Mouse (Mus musculus): ENCODE measurements at regions not wholly inside any gene's neighbourhood (a gene's known extent, or its start where the extent isn't known, plus 50 kb on each side); places are given as distances from the start of the nearest gene placed in this dataset.

DNA sequence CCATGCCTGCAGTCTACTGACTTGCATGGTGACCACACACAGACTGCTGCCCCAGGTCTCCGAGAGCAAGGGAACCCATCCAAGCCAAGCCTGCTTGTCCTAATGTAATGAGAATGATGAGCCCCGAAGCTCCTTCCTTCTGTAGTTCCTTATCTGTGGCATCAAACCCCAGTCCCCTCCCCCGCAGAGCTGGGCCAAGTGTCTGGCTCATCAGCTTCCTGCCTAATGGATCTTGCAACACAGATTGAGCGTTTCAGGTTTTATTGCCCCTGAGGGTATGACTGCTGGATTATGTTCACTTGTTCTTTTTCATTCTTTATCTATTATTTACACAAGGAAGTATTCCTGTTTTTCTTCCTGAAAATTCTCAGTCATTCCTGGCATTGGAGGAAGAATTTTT is 142.5 kb downstream of the Tmem18 start:
- Histone ChIP-seq H3K9ac (no peak overlapping the region), H3K27ac (no peak overlapping the region), H3K4me3 (replicated peaks) (no peak overlapping the region), H3K4me2 (no peak overlapping the region), H3K36me3 (no peaks in the 10 kb centered on the region), H3K9me3 (replicated peaks) (no peaks in the 10 kb centered on the region), H3K27me3 (no peaks in the 10 kb centered on the region), H3K4me1 (replicated peaks) (no peaks in the 10 kb centered on the region)
- ATAC-seq (ENCODE audit: low read depth) = no peak
- WGBS (ENCODE audit: insufficient replicate concordance) = 26% methylated on average over 4 of the region's 4 CpGs
- DNase-seq = no peak

DNA sequence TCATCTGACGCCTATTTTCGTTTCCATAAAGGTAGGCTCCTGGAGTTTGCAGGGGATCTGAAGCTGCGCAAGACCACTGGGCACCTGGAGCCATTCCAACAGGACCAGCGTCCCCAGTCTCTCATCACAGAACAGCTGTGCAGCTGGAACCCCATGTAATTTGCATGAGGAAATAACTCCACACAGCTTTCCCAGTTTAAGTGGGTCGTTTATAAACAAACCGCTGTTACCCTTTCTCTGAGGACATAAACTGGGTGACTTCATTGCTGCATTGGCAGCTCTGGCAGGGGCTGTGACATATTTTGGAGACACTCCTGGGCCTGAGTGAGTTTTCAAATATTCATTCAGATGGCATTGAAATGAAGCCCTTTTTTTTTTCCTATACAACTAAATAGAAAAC is 145.2 kb downstream of the Tmem18 start:
- H3K27me3 ChIP-seq = no peaks in the 10 kb centered on the region
- no peak overlapping the region for H3K4me2 ChIP-seq
- H3K27ac ChIP-seq = no peak overlapping the region
- no peaks in the 10 kb centered on the region for H3K9me3 ChIP-seq (replicated peaks)
- no peak overlapping the region for H3K4me3 ChIP-seq (replicated peaks)
- H3K36me3 ChIP-seq = no peaks in the 10 kb centered on the region
- ATAC-seq (ENCODE audit: low read depth) = no peak
- 73% methylated on average over 6 of the region's 6 CpGs for WGBS (ENCODE audit: insufficient replicate concordance)
- DNase-seq = no peak
- H3K9ac ChIP-seq = no peak overlapping the region
- no peaks in the 10 kb centered on the region for H3K4me1 ChIP-seq (replicated peaks)

DNA sequence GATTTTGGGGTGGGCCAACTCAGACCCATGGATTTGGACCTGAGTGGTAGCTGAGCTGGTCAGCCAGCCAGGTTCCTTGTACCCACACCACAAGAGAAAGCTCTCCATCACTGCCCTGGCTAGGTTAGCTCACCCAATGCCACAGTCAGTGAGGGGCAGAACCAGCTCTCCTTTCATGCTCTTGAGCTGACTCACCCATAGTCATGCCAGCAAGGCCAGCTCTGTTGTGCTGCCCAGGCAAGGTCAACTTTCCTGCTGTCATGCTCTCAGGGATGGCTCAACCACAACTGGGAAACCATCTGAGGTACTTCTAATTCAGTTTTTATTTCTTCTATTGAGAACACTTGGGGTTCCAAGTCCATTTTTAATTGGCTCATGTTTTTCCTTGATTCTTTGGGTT is 116.5 kb upstream of the Alkal2 start:
- DNase-seq (no peak), ATAC-seq (ENCODE audit: low read depth) (no peak)
- H3K36me3 ChIP-seq = no peaks in the 10 kb centered on the region

DNA sequence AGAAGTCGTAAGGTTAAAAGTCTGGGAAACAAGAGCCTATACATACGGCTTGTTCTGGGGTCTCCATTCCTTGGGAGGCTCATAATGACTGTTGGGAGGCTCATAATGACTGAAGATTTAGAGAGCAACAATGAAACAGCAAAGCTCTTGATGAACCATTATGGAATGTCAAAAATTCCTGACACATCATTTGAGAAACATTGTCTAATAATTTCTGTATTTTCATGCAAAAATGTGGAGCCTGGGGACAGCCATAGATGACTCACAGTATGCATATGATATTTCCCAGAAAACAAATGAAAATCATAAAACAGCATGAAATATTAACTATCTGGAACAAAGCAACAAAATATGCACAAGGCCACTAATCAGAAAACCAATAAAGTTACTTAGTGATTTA is 90.8 kb upstream of the Alkal2 start:
- Histone ChIP-seq H3K27ac (no peak overlapping the region), H3K9ac (no peak overlapping the region), H3K9me3 (replicated peaks) (no peaks in the 10 kb centered on the region), H3K4me1 (replicated peaks) (no peaks in the 10 kb centered on the region), H3K27me3 (no peaks in the 10 kb centered on the region), H3K4me3 (replicated peaks) (no peak overlapping the region), H3K4me2 (no peak overlapping the region), H3K36me3 (no peaks in the 10 kb centered on the region)
- 78% methylated on average over 2 of the region's 2 CpGs for WGBS (ENCODE audit: insufficient replicate concordance)
- no peak for DNase-seq
- ATAC-seq (ENCODE audit: low read depth) = no peak

More for the DNA sequence above, 116.5 kb upstream of the Alkal2 start:
- no peak overlapping the region for H3K9ac ChIP-seq
- H3K4me2 ChIP-seq = no peak overlapping the region
- no peaks in the 10 kb centered on the region for H3K4me1 ChIP-seq (replicated peaks)
- no peak overlapping the region for H3K4me3 ChIP-seq (replicated peaks)
- no peaks in the 10 kb centered on the region for H3K9me3 ChIP-seq (replicated peaks)
- H3K27ac ChIP-seq = no peak overlapping the region
- H3K27me3 ChIP-seq = no peaks in the 10 kb centered on the region

DNA sequence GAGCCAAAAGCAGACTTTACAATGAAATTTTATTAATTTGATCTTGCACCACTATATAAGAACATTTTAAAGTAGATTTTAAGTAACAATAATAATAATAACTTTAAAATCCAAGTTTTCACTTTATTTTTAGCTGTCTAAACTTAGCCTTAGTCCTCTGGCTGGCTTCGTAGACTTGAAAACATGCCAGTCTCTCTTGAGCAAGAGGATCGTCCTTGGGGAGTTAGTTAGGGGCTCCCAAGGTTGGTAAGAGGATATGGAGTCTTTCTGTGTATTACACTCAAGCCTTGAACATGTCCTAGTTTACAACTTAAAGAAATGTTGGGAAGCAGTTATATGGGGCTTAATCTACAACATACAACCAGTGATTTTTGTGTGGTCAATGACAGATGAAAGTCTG is 68.0 kb upstream of the Alkal2 start:
- H3K4me1 ChIP-seq (replicated peaks) = no peaks in the 10 kb centered on the region
- no peak overlapping the region for H3K4me2 ChIP-seq
- no peak overlapping the region for H3K9ac ChIP-seq
- H3K27me3 ChIP-seq = no peaks in the 10 kb centered on the region
- no peak overlapping the region for H3K27ac ChIP-seq
- H3K9me3 ChIP-seq (replicated peaks) = no peaks in the 10 kb centered on the region
- no peaks in the 10 kb centered on the region for H3K36me3 ChIP-seq
- ATAC-seq (ENCODE audit: low read depth) = no peak
- WGBS (ENCODE audit: insufficient replicate concordance) = 46% methylated on average over 2 of the region's 2 CpGs
- H3K4me3 ChIP-seq (replicated peaks) = no peak overlapping the region
- DNase-seq = no peak

DNA sequence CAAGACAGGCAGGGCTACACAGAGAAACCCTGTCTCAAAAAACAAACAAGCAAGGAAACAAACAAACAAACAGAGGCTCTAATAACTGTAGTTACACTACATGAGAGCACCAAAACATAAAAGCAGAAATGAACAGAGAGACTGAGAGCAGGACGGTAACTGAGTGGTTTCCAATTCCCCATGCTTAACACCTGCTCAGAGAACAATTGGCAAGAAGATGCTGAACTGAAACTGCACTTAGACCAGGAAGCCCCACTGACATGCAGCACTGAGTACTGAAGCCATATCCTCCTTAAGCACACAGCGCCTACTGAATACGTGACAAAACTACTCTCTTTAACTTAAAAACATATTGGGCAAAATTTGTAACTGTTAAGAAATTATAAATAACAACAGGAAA is 52.7 kb upstream of the Alkal2 start:
- 73% methylated on average over 3 of the region's 3 CpGs for WGBS (ENCODE audit: insufficient replicate concordance)
- H3K4me2 ChIP-seq = no peak overlapping the region
- H3K9me3 ChIP-seq (replicated peaks) = no peaks in the 10 kb centered on the region
- no peaks in the 10 kb centered on the region for H3K4me1 ChIP-seq (replicated peaks)
- H3K36me3 ChIP-seq = no peaks in the 10 kb centered on the region
- H3K27ac ChIP-seq = no peak overlapping the region
- H3K9ac ChIP-seq = no peak overlapping the region
- H3K27me3 ChIP-seq = no peaks in the 10 kb centered on the region
- H3K4me3 ChIP-seq (replicated peaks) = no peak overlapping the region
- no peak for DNase-seq
- ATAC-seq (ENCODE audit: low read depth) = no peak
